Mouse (Mus musculus): Measurements from ENCODE around the gene Ephb2. TPM values are rescaled to one million over a fixed set of nuclear protein-coding genes. Genes with fewer than 3 reads are reported as not detected.

The Ephb2 gene
- polyA plus RNA-seq, 1 experiment, result not detected

DNA sequence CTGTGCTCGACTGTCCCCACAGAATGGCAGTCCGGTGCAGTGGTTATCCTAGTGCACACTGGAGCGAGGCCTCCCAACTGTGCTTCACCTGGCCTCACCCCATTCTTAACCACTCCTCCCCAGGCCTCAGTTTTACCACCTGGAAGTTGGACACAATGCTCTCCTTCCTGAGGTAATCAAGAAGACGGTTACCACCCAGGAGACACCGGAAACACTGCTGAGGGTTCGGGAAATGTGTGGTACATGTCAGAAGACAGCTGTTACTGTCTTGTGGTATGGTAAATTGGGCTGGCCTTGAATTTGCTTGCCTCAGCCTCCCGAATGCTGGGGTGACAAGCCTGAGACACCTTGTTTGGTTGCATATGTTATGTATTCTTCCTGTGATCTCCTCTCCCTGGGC, 121.9 kb downstream of the Ephb2 start:
- TF ChIP-seq TAL1 (IDR thresholded peaks at IDR 0.05; ENCODE audit: low read length) (no peak), GATA1 (IDR thresholded peaks at IDR 0.05; ENCODE audit: low read length) (no peak)
- Histone ChIP-seq H3K9me3 (ENCODE audit: control insufficient read depth, low read length) (no peaks in the 10 kb centered on the region), H3K27me3 (ENCODE audit: control insufficient read depth) (no peaks in the 10 kb centered on the region), H3K36me3 (ENCODE audit: control insufficient read depth) (no peaks in the 10 kb centered on the region), H3K4me1 (ENCODE audit: control insufficient read depth) (no peaks in the 10 kb centered on the region), H3K4me3 (replicated peaks) (no peak overlapping the region)

DNA sequence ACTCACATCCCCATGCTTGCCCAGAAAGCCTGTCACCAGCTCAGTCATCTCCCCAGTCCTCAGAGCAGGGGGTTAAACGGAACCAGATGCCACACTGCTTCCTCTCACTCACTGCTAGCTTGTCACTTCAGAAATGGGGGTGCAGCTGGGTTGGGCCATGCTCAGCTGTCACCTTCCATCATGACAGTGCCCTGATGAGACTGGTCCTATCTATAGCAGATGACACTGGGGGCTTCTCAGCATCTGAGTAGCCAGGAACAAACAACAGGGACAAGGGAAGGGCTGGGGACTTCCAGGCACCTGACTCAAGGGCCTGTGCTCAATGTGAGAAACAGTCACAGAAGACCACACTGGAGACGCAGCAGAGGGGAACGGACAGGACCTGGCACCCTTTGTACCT, 122.4 kb downstream of the Ephb2 start:
- Histone ChIP-seq H3K4me1 (ENCODE audit: control insufficient read depth) (no peaks in the 10 kb centered on the region), H3K27me3 (ENCODE audit: control insufficient read depth) (no peaks in the 10 kb centered on the region), H3K36me3 (ENCODE audit: control insufficient read depth) (no peaks in the 10 kb centered on the region), H3K4me3 (replicated peaks) (no peak overlapping the region), H3K9me3 (ENCODE audit: control insufficient read depth, low read length) (no peaks in the 10 kb centered on the region)
- TF ChIP-seq GATA1 (IDR thresholded peaks at IDR 0.05; ENCODE audit: low read length) (no peak), TAL1 (IDR thresholded peaks at IDR 0.05; ENCODE audit: low read length) (no peak)

GRCm38 (mm10) chr4:136711985-136712768, 123.6 kb downstream of the Ephb2 start:
- Histone ChIP-seq H3K36me3 (ENCODE audit: control insufficient read depth) (no peaks in the 10 kb centered on the region), H3K27me3 (ENCODE audit: control insufficient read depth) (no peaks in the 10 kb centered on the region), H3K4me3 (replicated peaks) (no peak overlapping the region), H3K4me1 (ENCODE audit: control insufficient read depth) (no peaks in the 10 kb centered on the region), H3K9me3 (ENCODE audit: control insufficient read depth, low read length) (no peaks in the 10 kb centered on the region)
- TF ChIP-seq TAL1 (IDR thresholded peaks at IDR 0.05; ENCODE audit: low read length), result no peak
- no peak for TF ChIP-seq GATA1 (IDR thresholded peaks at IDR 0.05; ENCODE audit: low read length)

DNA sequence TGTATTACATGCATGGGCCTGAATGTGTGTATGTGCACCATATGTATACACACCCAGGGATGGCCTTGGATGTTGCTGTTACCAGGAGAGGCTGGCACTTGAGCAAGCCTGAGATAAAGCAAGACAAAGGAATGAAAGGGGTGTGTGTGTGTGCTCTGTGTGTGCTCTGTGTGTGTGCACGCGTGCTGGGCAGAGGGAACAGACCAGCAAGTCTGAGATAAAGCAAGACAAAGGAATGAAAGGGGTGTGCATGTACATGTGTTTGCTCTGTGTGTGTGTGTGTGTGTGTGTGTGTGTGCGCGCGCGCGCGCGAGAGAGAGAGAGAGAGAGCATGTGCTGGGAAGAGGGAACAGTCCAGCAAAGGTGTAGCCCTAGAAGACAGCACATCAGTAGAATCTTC, 125.4 kb downstream of the Ephb2 start:
- no peaks in the 10 kb centered on the region for H3K36me3 ChIP-seq (ENCODE audit: control insufficient read depth)
- TF ChIP-seq TAL1 (IDR thresholded peaks at IDR 0.05; ENCODE audit: low read length) (no peak), GATA1 (IDR thresholded peaks at IDR 0.05; ENCODE audit: low read length) (no peak)

DNA sequence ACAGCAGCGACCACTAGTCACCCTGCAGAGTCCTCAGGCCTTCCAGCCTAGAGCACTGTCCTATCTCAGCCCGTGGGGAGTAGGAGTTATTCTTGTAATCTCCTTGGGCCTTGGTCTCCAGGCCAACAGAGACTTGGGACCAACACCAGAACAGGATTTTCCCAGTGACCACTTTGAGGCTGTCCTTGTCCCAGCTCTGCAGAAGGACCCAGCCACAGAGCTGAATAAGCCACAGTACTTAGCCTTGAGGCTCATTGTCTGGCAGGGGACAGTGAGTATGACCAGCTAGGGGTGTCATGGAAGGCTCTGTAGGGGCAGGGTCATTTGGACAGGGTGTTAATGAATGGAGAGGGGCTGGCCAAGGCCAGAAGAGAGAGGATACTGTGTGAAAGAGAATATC, 126.8 kb downstream of the Ephb2 start:
- H3K9me3 ChIP-seq (ENCODE audit: control insufficient read depth, low read length), result no peaks in the 10 kb centered on the region
- H3K36me3 ChIP-seq (ENCODE audit: control insufficient read depth), result no peaks in the 10 kb centered on the region
- no peak overlapping the region for H3K4me3 ChIP-seq (replicated peaks)
- H3K4me1 ChIP-seq (ENCODE audit: control insufficient read depth), result no peaks in the 10 kb centered on the region
- TF ChIP-seq TAL1 (IDR thresholded peaks at IDR 0.05; ENCODE audit: low read length), result no peak
- TF ChIP-seq GATA1 (IDR thresholded peaks at IDR 0.05; ENCODE audit: low read length), result no peak
- no peaks in the 10 kb centered on the region for H3K27me3 ChIP-seq (ENCODE audit: control insufficient read depth)

More for the DNA sequence above, 125.4 kb downstream of the Ephb2 start:
- Histone ChIP-seq H3K4me3 (replicated peaks) (no peak overlapping the region), H3K9me3 (ENCODE audit: control insufficient read depth, low read length) (no peaks in the 10 kb centered on the region), H3K4me1 (ENCODE audit: control insufficient read depth) (no peaks in the 10 kb centered on the region), H3K27me3 (ENCODE audit: control insufficient read depth) (no peaks in the 10 kb centered on the region)

GRCm38 (mm10) chr4:136706696-136707095, 129.1 kb downstream of the Ephb2 start:
- no peaks in the 10 kb centered on the region for H3K9me3 ChIP-seq (ENCODE audit: control insufficient read depth, low read length)
- H3K4me3 ChIP-seq (replicated peaks), result no peak overlapping the region
- no peaks in the 10 kb centered on the region for H3K36me3 ChIP-seq (ENCODE audit: control insufficient read depth)
- H3K4me1 ChIP-seq (ENCODE audit: control insufficient read depth), result no peaks in the 10 kb centered on the region
- H3K27me3 ChIP-seq (ENCODE audit: control insufficient read depth), result no peaks in the 10 kb centered on the region
- TF ChIP-seq TAL1 (IDR thresholded peaks at IDR 0.05; ENCODE audit: low read length), result no peak
- no peak for TF ChIP-seq GATA1 (IDR thresholded peaks at IDR 0.05; ENCODE audit: low read length)

DNA sequence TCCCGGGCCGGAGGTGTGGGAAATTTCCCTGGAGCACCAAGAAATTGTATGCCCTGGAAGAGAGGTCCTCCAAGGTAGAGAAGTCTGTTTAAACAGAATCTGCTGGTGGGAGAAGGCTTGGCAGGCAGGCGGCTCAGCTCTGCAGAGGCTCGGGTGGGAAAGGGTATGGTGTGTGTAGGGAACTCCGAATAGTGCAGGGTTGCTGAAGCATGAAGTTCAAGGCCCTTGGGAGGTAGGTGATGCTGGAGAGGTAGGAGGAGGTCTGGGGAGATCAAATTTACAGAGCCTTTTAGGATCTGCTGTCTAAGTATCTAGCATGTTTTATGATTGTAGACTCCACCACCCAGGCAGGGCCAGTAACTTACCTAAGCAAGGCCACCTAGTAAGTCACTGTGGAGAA, 130.7 kb downstream of the Ephb2 start:
- Histone ChIP-seq H3K4me1 (ENCODE audit: control insufficient read depth) (no peaks in the 10 kb centered on the region), H3K27me3 (ENCODE audit: control insufficient read depth) (no peaks in the 10 kb centered on the region), H3K4me3 (replicated peaks) (no peak overlapping the region), H3K9me3 (ENCODE audit: control insufficient read depth, low read length) (no peaks in the 10 kb centered on the region), H3K36me3 (ENCODE audit: control insufficient read depth) (no peaks in the 10 kb centered on the region)
- TF ChIP-seq GATA1 (IDR thresholded peaks at IDR 0.05; ENCODE audit: low read length) (no peak), TAL1 (IDR thresholded peaks at IDR 0.05; ENCODE audit: low read length) (no peak)

- no peaks in the 10 kb centered on the region for H3K36me3 ChIP-seq (ENCODE audit: control insufficient read depth)
- no peaks in the 10 kb centered on the region for H3K4me1 ChIP-seq (ENCODE audit: control insufficient read depth)
- TF ChIP-seq GATA1 (IDR thresholded peaks at IDR 0.05; ENCODE audit: low read length) (no peak), TAL1 (IDR thresholded peaks at IDR 0.05; ENCODE audit: low read length) (no peak)
- H3K27me3 ChIP-seq (ENCODE audit: control insufficient read depth), result no peaks in the 10 kb centered on the region
- H3K9me3 ChIP-seq (ENCODE audit: control insufficient read depth, low read length), result no peaks in the 10 kb centered on the region
- no peak overlapping the region for H3K4me3 ChIP-seq (replicated peaks)
Measured at GRCm38 (mm10) chr4:136704551-136704950, 131.2 kb downstream of the Ephb2 start.

DNA sequence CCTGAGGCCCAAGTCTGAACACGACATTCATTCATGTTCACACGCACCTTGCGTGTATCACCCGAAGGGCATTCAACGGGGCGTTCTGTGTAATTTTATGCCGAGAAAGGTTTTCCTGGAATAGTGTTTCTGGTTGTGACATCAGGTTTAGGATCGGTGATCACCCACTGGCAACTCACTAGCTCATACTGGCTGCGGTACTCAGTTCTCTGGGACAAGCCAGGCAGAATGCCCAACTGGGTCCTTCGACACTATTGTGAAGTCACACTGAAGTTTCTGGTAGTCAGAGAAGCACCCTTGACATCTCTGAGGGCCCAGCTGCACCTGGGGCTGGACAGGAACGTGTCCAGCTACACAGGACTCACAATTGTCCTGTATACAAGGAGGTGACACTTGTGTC, 132.4 kb downstream of the Ephb2 start:
- Histone ChIP-seq H3K4me3 (replicated peaks) (no peak overlapping the region), H3K27me3 (ENCODE audit: control insufficient read depth) (no peaks in the 10 kb centered on the region)
- TF ChIP-seq GATA1 (IDR thresholded peaks at IDR 0.05; ENCODE audit: low read length) (no peak), TAL1 (IDR thresholded peaks at IDR 0.05; ENCODE audit: low read length) (no peak)

GRCm38 (mm10) chr4:136702456-136702855, 133.3 kb downstream of the Ephb2 start:
- Histone ChIP-seq H3K9me3 (ENCODE audit: control insufficient read depth, low read length) (no peaks in the 10 kb centered on the region), H3K27me3 (ENCODE audit: control insufficient read depth) (no peaks in the 10 kb centered on the region), H3K4me1 (ENCODE audit: control insufficient read depth) (no peaks in the 10 kb centered on the region), H3K4me3 (replicated peaks) (no peak overlapping the region), H3K36me3 (ENCODE audit: control insufficient read depth) (no peaks in the 10 kb centered on the region)
- no peak for TF ChIP-seq TAL1 (IDR thresholded peaks at IDR 0.05; ENCODE audit: low read length)

More for the DNA sequence above, 132.4 kb downstream of the Ephb2 start:
- no peaks in the 10 kb centered on the region for H3K4me1 ChIP-seq (ENCODE audit: control insufficient read depth)
- H3K36me3 ChIP-seq (ENCODE audit: control insufficient read depth), result no peaks in the 10 kb centered on the region
- no peaks in the 10 kb centered on the region for H3K9me3 ChIP-seq (ENCODE audit: control insufficient read depth, low read length)
